ENCODE assay signal across 7 mouse cellular contexts in genomic region chr13:40722741-40723597, GRCm38 (mm10). TPM values are rescaled to one million over a fixed set of nuclear protein-coding genes. Genes with fewer than 3 reads are reported as not detected.
DNase-seq lines count a peak whose midpoint lies in the region; ATAC-seq lines count a peak whose summit lies in the region.

No protein-coding gene starts in this region.

- H3K4me1 ChIP-seq in embryonic facial prominence, embryonic 10.5 days = peaks cover 75% of the 10 kb centered on the region
- H3K4me1 ChIP-seq in limb, embryonic 12.5 days (replicated peaks) = peaks cover 19% of the 10 kb centered on the region
- peaks cover 4% of the 10 kb centered on the region; the same call in 1 of the 2 replicates for H3K4me1 ChIP-seq in midbrain, embryonic 14.5 days (ENCODE audit: control insufficient read depth, insufficient read depth, low read length)

- H3K27ac ChIP-seq in embryonic facial prominence, embryonic 10.5 days (replicated peaks) = peak overlapping the region; percentile 84
- H3K27ac ChIP-seq in limb, embryonic 12.5 days = peak overlapping the region; percentile 45; the same call in 1 of the 2 replicates
- peak overlapping the region; percentile 81 for H3K27ac ChIP-seq in midbrain, embryonic 14.5 days (replicated peaks; ENCODE audit: low read depth, low read length)

- peak overlapping the region; percentile 66 for H3K4me3 ChIP-seq in embryonic facial prominence, embryonic 10.5 days
- H3K4me3 ChIP-seq in limb, embryonic 12.5 days (replicated peaks) = peak overlapping the region; percentile 58
- peak overlapping the region; percentile 52 for H3K4me3 ChIP-seq in midbrain, embryonic 14.5 days (replicated peaks; ENCODE audit: low read depth, low read length)

- DNase-seq in adrenal gland, postnatal 25 days = peak; percentile 95
- peak; percentile 98 for DNase-seq in embryonic facial prominence, embryonic 10.5 days (ENCODE audit: low spot score)
- DNase-seq in kidney, adult 11 months = peak; percentile 84
- DNase-seq in midbrain, embryonic 14.5 days = peak; percentile 97
- DNase-seq in spleen, adult 12 weeks (ENCODE audit: low spot score) = peak; percentile 42

- peak; percentile 88 for ATAC-seq in granulocyte monocyte progenitor cell, adult 5-6 weeks (replicated peaks; ENCODE audit: poor library complexity, severe bottlenecking)
- peak; percentile 93 for ATAC-seq in limb, embryonic 12.5 days (ENCODE audit: insufficient number of reproducible peaks, insufficient read depth, low FRiP score, low TSS enrichment, low read depth)
- peak; percentile 93 for ATAC-seq in midbrain, embryonic 14.5 days (ENCODE audit: low FRiP score, low TSS enrichment)

- WGBS in embryonic facial prominence, embryonic 10.5 days = under 1% methylated on average over 70 of the region's 70 CpGs
- WGBS in limb, embryonic 12.5 days = under 1% methylated on average over 70 of the region's 70 CpGs
- under 1% methylated on average over 61 of the region's 70 CpGs for WGBS in midbrain, embryonic 14.5 days

- peaks cover 92% of the 10 kb centered on the region for H3K27me3 ChIP-seq in embryonic facial prominence, embryonic 10.5 days (replicated peaks; ENCODE audit: low read depth, poor library complexity, severe bottlenecking)
- peaks cover 32% of the 10 kb centered on the region for H3K27me3 ChIP-seq in limb, embryonic 12.5 days
- H3K27me3 ChIP-seq in midbrain, embryonic 14.5 days (ENCODE audit: control insufficient read depth, insufficient read depth, low read length) = peaks cover 89% of the 10 kb centered on the region

- peak overlapping the region; percentile 44 for H3K9ac ChIP-seq in limb, embryonic 12.5 days (replicated peaks)
- peak overlapping the region; percentile 54 for H3K9ac ChIP-seq in midbrain, embryonic 14.5 days (replicated peaks; ENCODE audit: low read length)

- H3K9me3 ChIP-seq in embryonic facial prominence, embryonic 10.5 days = no peaks in the 10 kb centered on the region
- no peaks in the 10 kb centered on the region for H3K9me3 ChIP-seq in limb, embryonic 12.5 days
- no peaks in the 10 kb centered on the region for H3K9me3 ChIP-seq in midbrain, embryonic 14.5 days (ENCODE audit: control insufficient read depth, low read length)

- 0 out of 2 replicates have a peak, but pooled peaks cover 3% of the 10 kb centered on the region for H3K36me3 ChIP-seq in embryonic facial prominence, embryonic 10.5 days (replicated peaks)
- no peaks in the 10 kb centered on the region for H3K36me3 ChIP-seq in limb, embryonic 12.5 days
- H3K36me3 ChIP-seq in midbrain, embryonic 14.5 days (ENCODE audit: control insufficient read depth, insufficient read depth, low read length) = no peaks in the 10 kb centered on the region

- peak overlapping the region; percentile 86 for H3K4me2 ChIP-seq in limb, embryonic 12.5 days
- peak overlapping the region; percentile 72 for H3K4me2 ChIP-seq in midbrain, embryonic 14.5 days (ENCODE audit: low read length)

RNA-seq across cellular contexts. Expression of gene Tfap2a, which starts 15.2 kb away (rescaled TPM):
- total RNA-seq in adrenal gland, postnatal 25 days (2021) = 0.18 TPM in 1 of 2 replicates, not detected in the other
- 8.3 and 8.5 TPM in 2 replicates for polyA plus RNA-seq in embryonic facial prominence, embryonic 10.5 days (2016; fragmentation: Nextera tagmentation; extraction: Ambion mirVana)
- not detected in 2 replicates for total RNA-seq in granulocyte monocyte progenitor cell, adult 5-6 weeks (2014; fragmentation: Nextera tagmentation)
- not detected in 2 replicates for total RNA-seq in granulocyte monocyte progenitor cell, adult 5-6 weeks (2017)
- 10.1 and 11.3 TPM in 2 replicates for polyA plus RNA-seq in limb, embryonic 12.5 days (2016; fragmentation: Nextera tagmentation; extraction: Ambion mirVana)
- 11.6 and 11.8 TPM in 2 replicates for polyA plus RNA-seq in midbrain, embryonic 14.5 days (2014; fragmentation: Nextera tagmentation; extraction: Ambion mirVana)

Comparison
In these comparisons a context has a peak if more than half of its experiments do, and no peak if none do; other contexts are left out.
1. Peak in every context shown above with its lines: DNase-seq, ATAC-seq, H3K4me3 ChIP-seq and H3K27ac ChIP-seq.
2. DNase-seq: peak in every context shown above with its lines; median percentile 98 in embryonic facial prominence, embryonic 10.5 days; 97 in midbrain, embryonic 14.5 days; 95 in adrenal gland, postnatal 25 days; 84 in kidney, adult 11 months; 42 in spleen, adult 12 weeks.